Mouse (Mus musculus): ENCODE results near the gene 2310034G01Rik. TPM values are rescaled to one million over a fixed set of nuclear protein-coding genes. Genes with fewer than 3 reads are reported as not detected.

The 2310034G01Rik gene
- polyA plus RNA-seq, 1 experiment = 0.43 TPM

GRCm38 (mm10) chr19:46329951-46330350 lies 20.2 kb downstream of the 2310034G01Rik start:
- Histone ChIP-seq H3K27ac (ENCODE audit: control insufficient read depth, insufficient read depth, low read length) (no peak overlapping the region), H3K27me3 (ENCODE audit: control insufficient read depth, insufficient read depth, low read length) (no peaks in the 10 kb centered on the region; the same call in 1 of the 2 replicates), H3K4me1 (replicated peaks; ENCODE audit: control insufficient read depth, insufficient read depth, low read length) (peaks cover 21% of the 10 kb centered on the region), H3K4me3 (ENCODE audit: control insufficient read depth, insufficient read depth, low read length) (no peak overlapping the region), H3K36me3 (ENCODE audit: control insufficient read depth, insufficient read depth, low read length) (no peaks in the 10 kb centered on the region)
- 18% methylated on average over 16 of the region's 16 CpGs for WGBS
- TF ChIP-seq CTCF (IDR thresholded peaks at IDR 0.05; ENCODE audit: borderline replicate concordance, control insufficient read depth, extremely low read depth, insufficient read depth, low read length, poor library complexity) (peak; percentile 78; the same call in 1 of the 2 replicates), POLR2A (IDR thresholded peaks at IDR 0.05; ENCODE audit: control insufficient read depth, extremely low read depth, insufficient read depth, low read length, poor library complexity) (no peak)
- peak; percentile 52 for DNase-seq

DNA sequence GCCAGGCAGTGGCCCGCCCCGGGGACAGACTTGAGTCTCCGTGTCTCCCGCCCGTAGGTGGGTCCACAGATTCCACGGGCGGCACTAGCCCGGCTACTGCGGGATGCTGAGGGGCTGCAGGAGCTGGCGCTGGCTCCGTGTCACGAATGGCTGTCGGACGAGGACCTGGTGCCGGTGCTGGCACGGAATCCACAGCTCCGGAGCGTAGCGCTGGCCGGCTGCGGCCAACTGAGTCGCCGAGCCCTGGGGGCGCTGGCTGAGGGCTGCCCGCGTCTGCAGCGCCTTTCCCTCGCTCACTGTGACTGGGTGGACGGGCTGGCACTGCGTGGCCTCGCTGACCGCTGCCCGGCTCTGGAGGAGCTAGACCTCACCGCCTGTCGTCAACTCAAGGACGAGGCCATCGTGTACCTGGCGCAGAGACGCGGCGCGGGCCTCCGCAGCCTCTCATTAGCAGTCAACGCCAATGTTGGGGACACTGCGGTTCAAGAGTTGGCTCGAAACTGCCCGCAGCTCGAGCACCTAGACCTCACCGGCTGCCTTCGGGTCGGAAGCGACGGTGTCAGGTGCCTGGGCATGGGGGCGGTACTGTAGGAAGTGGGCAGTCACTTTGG lies 21.0 kb downstream of the 2310034G01Rik start:
- TF ChIP-seq POLR2A (IDR thresholded peaks at IDR 0.05; ENCODE audit: control insufficient read depth, extremely low read depth, insufficient read depth, low read length, poor library complexity) (no peak), CTCF (IDR thresholded peaks at IDR 0.05; ENCODE audit: borderline replicate concordance, control insufficient read depth, extremely low read depth, insufficient read depth, low read length, poor library complexity) (no peak)
- Histone ChIP-seq H3K27ac (ENCODE audit: control insufficient read depth, insufficient read depth, low read length) (no peak overlapping the region), H3K4me1 (replicated peaks; ENCODE audit: control insufficient read depth, insufficient read depth, low read length) (peaks cover 21% of the 10 kb centered on the region), H3K4me3 (ENCODE audit: control insufficient read depth, insufficient read depth, low read length) (peak overlapping the region; percentile 77), H3K27me3 (ENCODE audit: control insufficient read depth, insufficient read depth, low read length) (no peaks in the 10 kb centered on the region; the same call in 1 of the 2 replicates), H3K36me3 (ENCODE audit: control insufficient read depth, insufficient read depth, low read length) (no peaks in the 10 kb centered on the region)
- 2% methylated on average over 54 of the region's 54 CpGs for WGBS
- no peak for DNase-seq

GRCm38 (mm10) chr19:46328081-46329030 lies 21.7 kb downstream of the 2310034G01Rik start, which contains the start of gene Fbxl15:
TSS of gene Fbxl15 (plus strand) at chr19:46328184.
- Histone ChIP-seq H3K4me1 (replicated peaks; ENCODE audit: control insufficient read depth, insufficient read depth, low read length) (peaks cover 21% of the 10 kb centered on the region), H3K4me3 (ENCODE audit: control insufficient read depth, insufficient read depth, low read length) (peak within 1 kb of the TSS; percentile 77), H3K27ac (ENCODE audit: control insufficient read depth, insufficient read depth, low read length) (no peak within 1 kb of the TSS), H3K27me3 (ENCODE audit: control insufficient read depth, insufficient read depth, low read length) (no peaks in the 10 kb centered on the region; the same call in 1 of the 2 replicates), H3K36me3 (ENCODE audit: control insufficient read depth, insufficient read depth, low read length) (no peaks in the 10 kb centered on the region)
- under 1% methylated on average over 81 of the region's 81 CpGs for WGBS
- TF ChIP-seq POLR2A (IDR thresholded peaks at IDR 0.05; ENCODE audit: control insufficient read depth, extremely low read depth, insufficient read depth, low read length, poor library complexity) = peak; percentile 68
- peak; percentile 56; the same call in 1 of the 2 replicates for TF ChIP-seq CTCF (IDR thresholded peaks at IDR 0.05; ENCODE audit: borderline replicate concordance, control insufficient read depth, extremely low read depth, insufficient read depth, low read length, poor library complexity)
- peak; percentile 83 for DNase-seq

- TF ChIP-seq POLR2A (IDR thresholded peaks at IDR 0.05; ENCODE audit: control insufficient read depth, extremely low read depth, insufficient read depth, low read length, poor library complexity) (no peak), CTCF (IDR thresholded peaks at IDR 0.05; ENCODE audit: borderline replicate concordance, control insufficient read depth, extremely low read depth, insufficient read depth, low read length, poor library complexity) (no peak)
- peaks cover 21% of the 10 kb centered on the region for H3K4me1 ChIP-seq (replicated peaks; ENCODE audit: control insufficient read depth, insufficient read depth, low read length)
- WGBS = 39% methylated on average over 14 of the region's 14 CpGs
- peak overlapping the region; percentile 77 for H3K4me3 ChIP-seq (ENCODE audit: control insufficient read depth, insufficient read depth, low read length)
- H3K27ac ChIP-seq (ENCODE audit: control insufficient read depth, insufficient read depth, low read length) = no peak overlapping the region
- H3K27me3 ChIP-seq (ENCODE audit: control insufficient read depth, insufficient read depth, low read length) = no peaks in the 10 kb centered on the region; the same call in 1 of the 2 replicates
- DNase-seq = no peak
- no peaks in the 10 kb centered on the region for H3K36me3 ChIP-seq (ENCODE audit: control insufficient read depth, insufficient read depth, low read length)
These were observed 22.5 kb downstream of the 2310034G01Rik start for GRCm38 (mm10) chr19:46327531-46328064.

- peak; percentile 40 for DNase-seq
- TF ChIP-seq CTCF (IDR thresholded peaks at IDR 0.05; ENCODE audit: borderline replicate concordance, control insufficient read depth, extremely low read depth, insufficient read depth, low read length, poor library complexity) = no peak
- no peak for TF ChIP-seq POLR2A (IDR thresholded peaks at IDR 0.05; ENCODE audit: control insufficient read depth, extremely low read depth, insufficient read depth, low read length, poor library complexity)
- Histone ChIP-seq H3K4me1 (replicated peaks; ENCODE audit: control insufficient read depth, insufficient read depth, low read length) (peaks cover 21% of the 10 kb centered on the region), H3K4me3 (ENCODE audit: control insufficient read depth, insufficient read depth, low read length) (peak within 1 kb of the TSS; percentile 77), H3K36me3 (ENCODE audit: control insufficient read depth, insufficient read depth, low read length) (no peaks in the 10 kb centered on the region), H3K27ac (ENCODE audit: control insufficient read depth, insufficient read depth, low read length) (no peak within 1 kb of the TSS), H3K27me3 (ENCODE audit: control insufficient read depth, insufficient read depth, low read length) (no peaks in the 10 kb centered on the region; the same call in 1 of the 2 replicates)
- WGBS = 2% methylated on average over 35 of the region's 35 CpGs
These were observed 23.3 kb downstream of the 2310034G01Rik start, which contains the start of gene Psd for GRCm38 (mm10) chr19:46326756-46327305. TSS of gene Psd (minus strand) at chr19:46327156.
